Mouse (Mus musculus): ENCODE measurements at regions not wholly inside any gene's neighbourhood (a gene's known extent, or its start where the extent isn't known, plus 50 kb on each side); places are given as distances from the start of the nearest gene placed in this dataset.
"Not testable (repeated sequence)": the region's sequence is repeated elsewhere in the genome, so short reads cannot be mapped to it uniquely, and the experiment has no call there.

DNA sequence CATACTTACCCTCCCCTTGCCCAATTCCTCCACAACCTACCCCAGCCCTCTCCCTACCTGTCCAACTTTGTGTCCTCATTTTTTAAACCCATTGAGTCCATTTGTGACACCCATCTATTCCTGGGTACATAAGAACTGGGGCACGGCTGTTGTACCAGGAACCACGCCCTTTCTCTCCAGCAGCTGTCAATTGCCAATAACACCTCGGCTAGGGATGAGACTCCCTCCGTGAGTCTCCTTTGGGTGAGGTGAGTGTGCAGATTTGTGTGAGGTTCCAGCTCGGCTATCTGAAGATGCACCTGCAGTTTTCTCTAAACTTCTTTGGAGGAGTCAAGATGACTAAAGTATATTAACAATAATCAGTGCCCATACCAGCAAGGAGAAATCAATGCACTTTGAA, 167.2 kb upstream of the Frmd6 start:
- DNase-seq (ENCODE audit: low spot score in 2 of 2) = no peak

- DNase-seq (ENCODE audit: low spot score in 2 of 2) = no peak
These were observed 164.9 kb upstream of the Frmd6 start for GRCm38 (mm10) chr12:70660388-70660787.

GRCm38 (mm10) chr12:70668158-70668557, 157.2 kb upstream of the Frmd6 start:
- DNase-seq (ENCODE audit: low spot score in 2 of 2) = not testable (repeated sequence)

DNA sequence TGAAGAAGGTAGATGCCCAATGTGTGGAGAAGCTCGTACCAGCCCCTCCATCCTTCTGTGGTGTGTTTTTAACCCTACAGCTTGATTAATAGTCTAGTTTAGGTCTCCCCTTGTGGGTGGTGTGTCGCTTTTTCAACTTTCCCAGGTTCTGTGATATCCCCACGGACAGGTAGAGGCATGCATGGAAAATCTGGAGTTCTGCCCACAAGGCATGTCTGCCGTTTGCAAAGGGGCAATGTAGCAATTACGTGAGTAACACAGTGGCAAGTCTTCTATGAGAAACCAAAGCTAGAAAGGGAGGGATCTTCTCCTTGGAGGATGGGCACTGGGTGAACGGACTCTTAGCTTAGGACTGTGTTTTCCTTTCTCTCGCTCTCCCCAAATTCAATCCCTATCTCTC, 153.2 kb upstream of the Frmd6 start:
- no peak for DNase-seq (ENCODE audit: low spot score in 2 of 2)

DNA sequence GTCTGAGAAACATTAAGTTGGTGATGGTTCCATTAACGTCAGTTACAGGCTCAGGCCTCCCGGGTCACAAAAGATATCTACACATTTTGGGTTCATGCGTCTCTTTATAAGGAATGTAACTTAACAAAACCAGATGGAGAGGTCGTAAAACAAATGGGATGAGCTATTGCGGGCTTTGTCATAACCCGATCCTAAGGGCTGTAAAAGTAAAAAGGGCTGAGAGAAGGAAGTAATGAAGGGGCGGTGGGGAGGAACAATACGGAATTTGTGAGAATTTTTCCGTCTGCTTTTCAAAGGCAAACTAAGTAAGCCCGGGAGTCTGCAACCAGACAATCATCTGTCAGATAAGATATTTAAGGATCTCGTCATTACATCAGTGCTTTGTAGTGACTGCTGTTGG, 152.1 kb upstream of the Frmd6 start:
- DNase-seq (ENCODE audit: low spot score in 2 of 2) = no peak

DNA sequence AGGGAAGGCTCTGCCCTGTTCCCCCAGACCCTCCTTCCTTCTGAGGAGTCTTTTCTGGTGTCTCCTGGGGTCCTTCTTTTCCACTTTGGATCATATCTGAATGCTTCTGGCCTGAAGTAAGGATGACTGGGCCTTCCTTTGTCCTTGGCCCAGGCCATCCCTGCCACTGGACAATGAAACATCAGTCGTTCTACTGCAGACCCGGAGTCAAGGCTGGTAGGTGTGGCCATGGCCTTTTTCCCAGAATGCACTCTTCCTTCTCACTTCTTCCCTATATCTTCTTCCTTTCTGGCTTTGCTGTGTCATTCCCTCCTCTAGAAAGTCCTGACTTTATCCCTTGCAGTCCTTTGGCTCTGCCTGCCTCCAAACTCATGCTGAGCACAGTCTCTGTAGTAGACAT, 151.2 kb upstream of the Frmd6 start:
- no peak for DNase-seq (ENCODE audit: low spot score in 2 of 2)

- DNase-seq (ENCODE audit: low spot score in 2 of 2) = no peak
These were observed 149.5 kb upstream of the Frmd6 start for GRCm38 (mm10) chr12:70675846-70676245.

- DNase-seq (ENCODE audit: low spot score in 2 of 2) = peak; percentile 56 to 65
These were observed 145.5 kb upstream of the Frmd6 start for GRCm38 (mm10) chr12:70679701-70680425.

GRCm38 (mm10) chr12:70681407-70681990, 143.8 kb upstream of the Frmd6 start:
- DNase-seq (ENCODE audit: low spot score in 2 of 2) = no peak

DNA sequence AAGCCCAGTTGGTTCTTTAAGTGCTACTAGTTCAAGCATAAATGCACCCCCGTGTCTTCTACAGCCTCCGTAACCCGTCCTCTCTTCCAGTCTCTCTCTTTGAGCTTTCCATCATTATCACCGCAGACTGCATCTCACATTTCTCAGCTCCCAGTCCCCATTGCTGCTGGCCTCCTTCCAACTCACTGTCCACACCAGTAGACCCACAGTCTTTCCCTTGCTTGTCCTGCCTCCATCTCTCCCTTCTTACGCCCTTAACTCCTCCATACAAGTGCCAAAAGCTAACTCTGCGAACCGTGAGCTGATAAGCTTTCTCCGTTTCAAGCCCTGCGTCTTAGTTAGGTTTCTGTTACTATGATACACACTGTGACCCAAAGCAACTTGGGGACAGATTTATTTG, 141.0 kb upstream of the Frmd6 start:
- no peak for DNase-seq (ENCODE audit: low spot score in 2 of 2)

GRCm38 (mm10) chr12:70685432-70685831, 139.9 kb upstream of the Frmd6 start:
- no peak for DNase-seq (ENCODE audit: low spot score in 2 of 2)

- no peak for DNase-seq (ENCODE audit: low spot score in 2 of 2)
These were observed 139.0 kb upstream of the Frmd6 start for GRCm38 (mm10) chr12:70686337-70686736.

DNA sequence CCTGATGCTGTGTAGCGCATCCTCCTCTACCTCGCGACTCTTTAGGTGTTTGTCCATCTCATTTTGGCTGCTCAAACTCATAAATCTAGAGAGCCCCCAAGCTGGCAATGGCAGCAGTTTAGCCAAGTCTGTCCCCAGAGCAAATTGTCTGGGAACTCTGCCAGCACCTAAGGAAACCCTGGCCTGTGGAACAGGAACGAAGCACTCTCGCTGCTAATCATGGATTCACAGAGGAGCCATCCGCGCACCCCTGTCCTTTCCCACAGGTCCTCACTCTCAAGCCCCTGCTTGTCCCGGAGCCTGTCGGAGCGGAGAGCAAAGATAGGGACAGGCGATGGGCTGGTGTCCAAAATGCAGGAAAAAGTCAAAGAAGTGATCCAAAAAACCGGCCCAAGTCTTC, 138.3 kb upstream of the Frmd6 start:
- DNase-seq (ENCODE audit: low spot score in 2 of 2) = no peak

GRCm38 (mm10) chr12:70695162-70695561, 130.2 kb upstream of the Frmd6 start:
- DNase-seq (ENCODE audit: low spot score in 2 of 2) = no peak

DNA sequence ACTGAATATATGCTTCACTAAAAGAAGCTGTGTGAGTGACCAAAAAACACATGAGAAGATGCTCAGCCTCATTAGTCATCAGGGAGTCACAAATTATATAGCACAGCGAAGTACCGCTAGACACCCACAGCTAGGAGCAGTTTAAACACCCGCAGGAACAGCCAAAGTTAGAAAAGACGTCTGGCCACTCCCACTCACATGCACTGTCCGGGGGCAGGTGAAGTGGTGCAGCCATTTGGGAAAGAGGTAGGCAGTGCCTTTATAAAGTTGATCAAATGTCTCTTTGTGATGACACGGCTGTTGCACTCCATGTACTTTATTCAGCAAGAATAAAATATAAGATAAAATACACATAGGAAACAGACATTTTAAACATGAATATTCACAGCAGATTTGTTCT, 129.1 kb upstream of the Frmd6 start:
- DNase-seq (ENCODE audit: low spot score in 2 of 2) = no peak

GRCm38 (mm10) chr12:70698466-70698865, 126.8 kb upstream of the Frmd6 start:
- DNase-seq (ENCODE audit: low spot score in 2 of 2) = no peak

DNA sequence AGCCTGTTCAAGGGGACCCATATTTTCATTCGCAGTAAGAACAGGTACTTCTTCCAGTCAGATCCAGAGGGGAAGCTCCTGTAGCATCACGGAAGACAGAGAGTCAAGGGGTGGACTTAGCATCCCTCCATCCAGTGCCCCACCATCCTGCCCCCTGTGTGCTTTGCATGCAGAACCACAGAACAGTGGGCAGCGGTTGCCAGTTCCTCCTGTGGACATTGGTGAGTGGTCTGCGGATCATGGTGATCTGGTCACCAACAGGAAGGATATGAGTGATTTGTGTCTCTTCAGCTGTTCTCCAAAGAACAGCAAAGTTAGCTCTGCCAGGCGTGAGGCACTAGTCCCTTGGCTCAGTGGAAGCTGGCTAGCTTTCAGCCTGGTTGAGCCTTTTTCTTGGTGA, 122.8 kb upstream of the Frmd6 start:
- no peak for DNase-seq (ENCODE audit: low spot score in 2 of 2)

- DNase-seq (ENCODE audit: low spot score in 2 of 2) = no peak
These were observed 118.3 kb upstream of the Frmd6 start for GRCm38 (mm10) chr12:70706806-70707628.

DNA sequence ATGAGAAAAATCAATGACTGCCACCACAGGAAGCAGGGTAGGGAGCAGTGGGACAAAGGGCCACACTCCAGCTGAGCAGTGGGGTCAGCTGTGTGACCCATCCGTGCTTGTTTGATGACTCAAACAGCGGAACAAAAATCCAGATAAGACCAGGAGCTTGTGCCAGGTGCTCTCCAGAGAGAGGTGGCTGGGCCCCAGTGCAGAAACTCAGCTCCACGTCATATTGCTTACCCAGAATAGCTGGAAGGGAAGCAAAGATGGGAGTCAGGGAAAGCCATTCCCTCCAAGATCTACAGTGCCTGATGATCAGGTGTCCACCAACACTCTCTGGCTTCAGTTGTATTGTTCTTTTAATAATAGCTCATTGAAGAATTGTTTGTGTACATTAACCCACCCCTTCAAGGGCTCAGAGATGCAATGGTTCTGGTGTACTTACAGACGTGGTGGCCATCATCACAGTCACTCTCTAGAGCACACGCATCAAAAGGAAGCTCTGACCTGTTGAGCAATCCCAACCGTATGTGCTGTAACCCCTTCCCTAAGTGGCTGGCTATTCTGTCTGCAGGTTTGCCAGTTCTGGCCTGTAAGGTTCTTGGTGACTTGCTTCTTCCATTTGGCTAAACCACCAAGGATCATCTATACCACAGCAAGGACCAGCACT, 117.6 kb upstream of the Frmd6 start:
- DNase-seq (ENCODE audit: low spot score in 2 of 2) = no peak

DNA sequence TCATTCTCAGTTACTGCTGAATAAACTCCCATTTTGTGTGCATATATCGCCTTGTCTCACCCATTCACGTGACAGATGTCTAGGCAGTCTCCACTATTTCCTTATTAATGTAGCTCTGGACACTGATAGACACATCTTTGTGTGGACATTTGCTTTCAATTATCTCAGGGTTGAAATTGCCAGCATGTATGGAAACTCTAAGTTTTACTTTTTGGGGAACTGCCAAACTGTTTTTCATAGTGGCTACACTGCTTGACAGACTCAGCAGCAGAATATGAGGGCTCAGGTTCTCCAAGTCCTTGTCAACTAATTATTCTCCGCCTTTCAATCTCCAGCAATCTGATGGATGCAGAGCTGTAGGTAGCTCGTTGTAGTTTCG, 117.0 kb upstream of the Frmd6 start:
- DNase-seq (ENCODE audit: low spot score in 2 of 2) = no peak

GRCm38 (mm10) chr12:70710311-70710710, 115.0 kb upstream of the Frmd6 start:
- no peak for DNase-seq (ENCODE audit: low spot score in 2 of 2)

- no peak for DNase-seq (ENCODE audit: low spot score in 2 of 2)
These were observed 114.3 kb upstream of the Frmd6 start for GRCm38 (mm10) chr12:70711030-70711429.
